Mouse (Mus musculus): ENCODE results near the gene Atp7b.

Atp7b gene

DNA sequence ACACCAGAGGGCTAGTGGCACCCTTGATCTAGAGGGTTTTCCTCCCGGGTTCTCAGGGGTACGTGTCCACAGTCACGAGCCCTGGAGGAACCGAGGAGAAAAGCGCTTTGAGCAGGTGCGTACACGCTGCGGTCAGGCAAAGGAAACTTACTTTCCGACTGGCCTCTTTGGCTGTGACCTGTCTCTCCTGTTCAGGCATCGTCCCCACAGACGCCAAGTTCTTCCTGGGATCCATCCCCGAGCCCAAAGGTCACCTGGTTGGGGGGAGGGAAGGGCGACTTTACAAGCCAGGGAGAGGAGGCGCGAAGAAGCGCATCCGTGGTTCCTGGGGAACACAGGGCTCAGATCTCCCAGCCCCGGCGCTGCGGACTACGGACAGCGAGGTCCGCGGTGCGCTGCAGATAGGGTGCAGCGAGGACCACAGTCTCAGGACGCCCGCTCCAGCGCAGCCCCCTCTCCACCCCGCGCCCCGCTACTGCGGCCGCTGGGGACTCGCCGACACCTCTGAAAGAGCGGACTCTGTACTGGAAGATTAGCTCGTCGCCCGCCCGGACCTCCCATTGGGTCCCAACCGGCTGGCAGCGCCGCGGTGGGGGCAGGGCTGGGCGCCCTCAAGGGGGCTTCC, at the start of gene Atp7b:
Gene Atp7b (minus strand): TSS at position 485 of the 625 bp plus-strand sequence.
- peak; percentile 21 to 35 for DNase-seq (ENCODE audit: low spot score in 2 of 2)

DNA sequence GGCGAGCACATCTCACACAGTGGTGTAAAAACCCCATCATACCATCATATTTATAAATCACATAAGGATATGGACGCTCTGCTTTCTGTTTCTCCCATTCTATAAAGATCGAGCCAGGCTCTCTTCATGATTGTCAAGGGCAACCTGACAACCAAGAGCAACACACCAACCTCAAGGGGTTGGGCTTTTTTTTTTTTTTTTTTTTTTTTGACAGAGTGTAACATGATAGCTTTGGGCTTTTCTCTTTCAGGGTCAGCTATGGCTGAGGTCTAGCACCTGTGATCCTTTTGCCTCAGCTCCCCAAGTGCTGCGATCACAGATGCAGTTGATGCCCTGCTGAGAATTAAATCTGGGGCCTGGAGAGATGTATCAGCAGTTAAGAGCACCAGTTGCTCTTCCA, 46.9 kb upstream of the Atp7b start:
- DNase-seq (ENCODE audit: low spot score in 2 of 2) = no peak

DNA sequence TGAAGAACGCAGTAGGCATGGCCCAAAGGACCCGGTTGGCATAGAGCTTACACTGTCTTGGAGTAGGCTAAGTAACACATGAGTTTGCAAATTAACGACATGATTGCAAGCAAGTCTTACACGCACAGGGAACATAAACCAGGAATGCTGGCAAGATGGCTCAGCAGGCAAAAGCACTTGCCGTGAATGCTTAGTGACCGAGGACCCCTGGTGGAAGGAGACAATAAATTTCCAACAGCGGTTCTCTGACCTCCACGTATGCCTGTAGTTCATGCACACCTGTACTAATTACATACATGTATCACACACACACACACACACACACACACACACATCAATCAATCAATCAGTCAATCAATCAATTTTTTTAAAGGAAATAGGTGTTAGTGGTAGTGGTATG, 31.5 kb upstream of the Atp7b start:
- no peak for DNase-seq (ENCODE audit: low spot score in 2 of 2)

DNA sequence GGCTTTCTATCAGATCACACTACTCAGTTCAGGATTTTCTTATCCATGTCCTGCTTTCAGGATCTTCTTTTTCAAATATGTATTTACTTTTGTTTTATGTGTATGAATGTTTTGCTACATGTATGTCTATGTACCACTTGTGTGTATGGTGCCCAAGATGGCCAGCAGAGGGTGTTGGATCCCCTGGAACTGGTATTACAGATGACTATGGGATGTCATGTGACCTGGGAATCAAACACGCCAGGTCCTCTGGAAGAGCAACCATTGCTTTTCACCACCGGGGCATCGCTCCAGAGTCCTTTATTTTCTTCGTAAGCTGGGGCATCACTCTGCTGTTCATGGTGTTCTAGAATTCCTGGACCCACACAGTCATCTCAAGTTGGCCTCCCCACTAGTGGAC, 29.1 kb upstream of the Atp7b start:
- no peak for DNase-seq (ENCODE audit: low spot score in 2 of 2)

DNA sequence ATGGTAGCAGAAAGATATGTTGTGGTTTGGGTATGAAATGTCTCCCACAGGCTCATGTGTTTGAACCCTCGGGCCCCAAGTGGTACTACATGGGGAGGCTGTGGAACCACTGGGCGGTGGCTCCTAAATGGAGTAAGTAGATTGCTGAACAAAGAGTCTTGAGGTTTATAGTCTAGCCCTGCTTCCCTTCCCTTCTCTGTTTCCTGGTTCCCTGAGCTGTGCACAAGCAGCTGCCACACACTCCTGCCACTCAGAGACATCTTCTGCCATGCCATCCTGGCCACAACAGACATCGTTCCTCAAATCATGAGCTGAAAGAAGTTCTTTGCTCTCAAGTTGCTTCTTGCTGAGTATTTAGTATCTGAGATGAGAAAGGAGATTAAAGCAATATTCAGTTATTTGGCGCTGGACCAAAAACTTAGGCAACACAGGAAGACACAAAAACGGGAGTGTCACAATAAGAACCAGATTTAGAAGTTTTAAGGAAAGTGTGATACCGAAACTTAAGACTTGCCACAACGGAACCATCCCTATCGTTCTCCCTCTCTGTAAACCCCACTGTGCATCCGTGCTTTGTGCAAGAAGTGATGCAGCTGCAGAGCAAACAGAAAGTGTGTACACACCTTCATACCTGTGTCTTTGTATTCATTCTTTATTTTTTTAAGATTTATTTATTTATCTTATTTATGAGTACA, 19.4 kb upstream of the Atp7b start:
- no peak for DNase-seq (ENCODE audit: low spot score in 2 of 2)

DNA sequence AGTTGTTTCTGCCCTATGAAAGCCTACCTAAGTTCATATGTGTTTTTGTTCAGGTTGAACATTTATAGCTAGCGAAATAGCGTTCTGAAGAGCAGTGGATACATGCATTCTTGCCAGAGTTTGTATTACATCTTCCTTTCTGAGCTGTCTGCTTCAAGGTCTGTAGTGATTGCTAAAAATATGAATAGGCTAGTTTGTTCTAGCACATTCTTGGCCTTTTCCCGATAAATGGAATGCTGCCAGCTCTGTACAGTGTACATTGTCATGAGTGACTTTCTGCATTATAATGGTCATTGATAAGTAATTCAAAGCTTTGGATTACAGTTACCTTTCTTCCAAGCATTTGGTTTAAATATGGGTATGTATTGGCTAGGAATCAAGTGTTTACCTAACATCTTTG, 1.0 kb upstream of the Atp7b start:
- DNase-seq (ENCODE audit: low spot score in 2 of 2) = no peak

DNA sequence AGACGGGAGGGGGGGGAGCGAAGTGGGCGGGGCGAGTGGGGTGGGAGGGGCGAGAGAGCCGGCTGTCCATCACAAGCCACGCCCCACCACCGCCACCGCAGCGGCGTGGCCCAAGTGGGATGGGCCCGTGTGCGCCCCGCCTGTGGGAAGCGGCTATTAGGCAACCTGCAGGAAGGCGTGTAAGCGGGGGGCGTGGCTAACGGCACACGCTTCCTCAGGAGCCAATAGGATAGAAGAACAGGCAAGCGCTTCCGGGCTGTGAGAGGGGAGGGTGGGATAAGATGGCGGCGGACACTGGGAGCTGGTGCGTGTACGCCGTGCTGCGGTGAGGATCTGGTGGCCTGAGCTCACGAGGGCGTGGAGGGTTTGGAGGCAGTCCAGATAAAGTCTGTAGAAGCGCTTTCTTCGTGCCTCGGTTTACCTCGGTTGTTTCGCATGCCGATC, 363 bp upstream of the Atp7b start, which contains the start of gene Alg11:
Gene Alg11 (plus strand): TSS at position 276 of the 444 bp plus-strand sequence.
- DNase-seq (ENCODE audit: low spot score in 2 of 2) = peak; percentile 94 to 96

DNA sequence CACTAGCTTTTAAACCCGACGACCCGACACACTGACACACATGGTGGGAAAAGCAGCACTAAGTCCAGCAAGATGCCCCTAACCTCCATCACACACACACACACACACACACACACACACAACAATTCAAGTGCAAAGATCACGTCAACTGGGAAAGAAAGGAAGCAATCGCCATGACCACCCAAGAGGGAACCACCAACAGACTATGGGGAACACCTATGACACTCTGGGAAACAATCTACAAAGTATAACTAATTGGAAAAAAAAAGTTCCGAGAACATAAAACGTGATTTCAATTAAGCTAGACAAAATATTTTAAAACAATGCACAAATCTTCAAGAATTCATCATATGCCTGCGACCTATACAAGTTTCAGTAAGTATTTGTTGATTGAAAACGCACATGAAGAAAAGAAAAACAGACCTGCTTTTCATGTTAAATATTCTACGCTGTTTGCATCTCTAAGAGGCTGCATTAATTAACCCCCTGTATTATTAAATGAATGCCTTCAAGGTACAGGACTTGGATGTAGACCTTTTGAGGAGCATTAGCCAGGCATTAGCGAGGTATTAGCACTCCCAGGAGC, 859 bp downstream of the Atp7b start:
- no peak for DNase-seq (ENCODE audit: low spot score in 2 of 2)

DNA sequence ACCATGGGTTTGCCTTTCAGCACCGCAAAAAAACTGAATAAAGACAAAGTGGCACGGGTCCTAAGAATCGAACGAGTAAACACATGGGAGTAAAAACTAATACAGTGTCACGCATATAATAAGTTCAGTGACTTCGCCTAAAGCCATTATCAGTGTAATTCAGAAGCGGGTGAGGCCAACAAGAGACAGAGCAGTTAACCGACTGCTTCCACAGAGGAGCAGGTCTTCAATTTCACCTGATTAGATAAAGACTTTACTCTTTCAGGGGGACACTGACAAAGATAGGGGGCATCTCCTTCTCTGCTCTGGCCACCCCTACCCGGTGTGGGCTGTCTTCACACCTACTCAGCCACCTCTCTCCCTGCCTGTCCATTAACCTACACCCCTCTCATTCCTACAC, 1.7 kb downstream of the Atp7b start:
- no peak for DNase-seq (ENCODE audit: low spot score in 2 of 2)

DNA sequence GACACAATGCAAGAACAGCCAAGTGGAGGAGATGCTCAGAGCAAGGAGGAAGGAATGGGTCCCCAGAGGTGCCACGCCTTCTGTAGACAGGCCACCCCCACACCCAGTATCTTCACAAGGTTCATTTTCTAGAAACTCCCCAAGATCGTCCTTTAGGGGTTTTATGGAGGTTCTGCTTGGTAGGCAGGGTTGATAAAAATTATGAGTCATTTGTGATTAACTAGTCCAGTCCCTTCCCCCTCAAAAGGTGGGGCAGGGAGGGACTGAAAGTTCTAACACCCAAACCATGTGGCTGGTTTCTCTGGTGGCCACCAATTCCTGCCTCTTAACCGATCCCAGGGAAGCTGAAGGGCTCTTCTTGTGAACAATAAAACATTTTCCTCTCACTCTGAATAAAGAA, 3.3 kb downstream of the Atp7b start:
- DNase-seq (ENCODE audit: low spot score in 2 of 2) = no peak

DNA sequence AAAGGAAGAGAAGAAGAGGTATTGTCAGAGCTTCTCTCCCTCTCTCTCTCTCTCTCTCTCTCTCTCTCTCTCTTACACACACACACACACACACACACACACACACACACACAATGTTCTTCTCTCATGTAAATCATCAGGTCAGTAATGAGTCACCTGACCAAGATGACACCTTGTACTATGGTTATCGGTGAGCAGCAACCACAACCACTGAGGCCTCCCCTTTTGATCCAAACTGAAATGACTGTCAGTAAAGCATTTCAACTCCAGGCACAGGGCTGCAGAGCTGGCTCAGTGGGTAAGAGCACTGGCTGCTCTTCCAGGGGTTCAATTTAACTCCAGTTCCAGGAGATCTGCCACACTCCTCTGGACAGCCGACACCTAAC, 4.6 kb downstream of the Atp7b start:
- DNase-seq (ENCODE audit: low spot score in 2 of 2) = no peak

DNA sequence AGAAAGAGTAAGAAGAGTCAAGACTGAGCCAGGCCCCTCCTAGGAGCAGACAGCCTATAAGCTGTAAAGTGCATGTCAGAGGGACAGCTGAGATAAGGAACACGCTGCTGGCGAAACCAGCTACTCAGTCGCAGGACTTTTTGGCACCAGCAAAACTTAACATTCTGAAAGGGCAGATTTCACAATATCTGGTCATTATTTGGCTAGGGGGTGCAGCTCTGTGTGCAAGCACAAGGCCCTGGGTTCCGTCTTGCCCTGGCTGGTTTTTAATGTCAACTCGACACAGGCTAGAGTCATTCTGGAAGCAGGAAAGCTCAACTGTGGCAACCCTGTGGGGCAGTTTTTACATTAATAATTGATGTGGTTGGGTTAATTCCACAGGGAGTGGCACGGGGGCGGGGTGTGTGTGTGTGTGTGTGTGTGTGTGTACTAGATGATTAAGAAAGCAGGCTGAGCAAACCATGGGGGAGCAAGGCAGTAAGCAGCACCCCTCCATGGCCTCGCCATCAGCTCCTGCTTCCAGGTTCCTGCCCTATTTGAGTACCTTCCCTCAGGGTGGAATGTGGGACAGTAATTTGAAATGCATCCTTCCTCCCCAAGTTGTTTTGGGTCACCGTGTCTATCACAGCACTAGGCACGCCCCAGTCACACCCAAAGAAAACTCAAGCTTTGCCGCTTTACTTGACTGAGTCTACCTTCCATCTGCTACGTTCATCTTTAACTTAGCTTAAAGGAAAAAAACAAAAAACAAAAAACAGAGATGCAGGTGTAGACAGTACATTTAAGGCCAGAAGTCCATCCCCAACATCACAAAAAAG, 5.2 kb downstream of the Atp7b start:
- no peak for DNase-seq (ENCODE audit: low spot score in 2 of 2)

DNA sequence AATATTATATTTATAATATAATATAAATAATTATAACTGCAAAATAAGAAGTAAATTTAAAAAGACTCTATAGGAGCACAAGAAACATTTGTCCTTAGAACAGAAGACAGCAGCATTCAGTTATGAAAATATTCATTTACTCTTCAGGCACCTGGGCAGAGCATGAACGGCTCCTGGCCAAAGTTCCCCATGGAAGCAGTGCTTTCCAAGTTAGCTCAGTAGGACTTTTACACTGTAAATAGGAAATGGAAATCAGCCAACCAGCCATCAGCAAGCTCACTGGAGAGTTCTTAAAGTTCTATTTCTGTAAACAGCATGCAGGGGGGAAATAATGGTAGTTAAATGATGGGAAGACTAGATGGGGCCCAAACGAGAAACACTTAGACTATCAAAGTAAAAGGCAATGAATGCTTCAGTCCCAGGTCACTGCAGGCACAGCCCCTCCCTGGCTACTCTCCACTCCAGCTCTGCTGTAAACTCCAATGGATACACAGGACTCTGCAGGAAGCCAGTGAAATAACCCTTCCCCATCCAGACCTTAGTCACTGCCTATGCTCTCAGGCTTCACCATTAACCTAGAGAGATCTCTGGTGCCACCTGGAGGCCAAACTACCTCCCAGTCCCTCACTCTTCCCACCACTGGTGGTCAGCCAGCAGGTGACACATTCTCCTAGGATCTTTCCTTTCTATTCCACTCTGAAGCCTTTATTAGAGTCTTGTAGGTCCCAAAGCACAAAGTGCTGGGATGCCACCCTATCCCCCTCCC, 12.2 kb downstream of the Atp7b start:
- DNase-seq (ENCODE audit: low spot score in 2 of 2) = peak; percentile 9 to 18

DNA sequence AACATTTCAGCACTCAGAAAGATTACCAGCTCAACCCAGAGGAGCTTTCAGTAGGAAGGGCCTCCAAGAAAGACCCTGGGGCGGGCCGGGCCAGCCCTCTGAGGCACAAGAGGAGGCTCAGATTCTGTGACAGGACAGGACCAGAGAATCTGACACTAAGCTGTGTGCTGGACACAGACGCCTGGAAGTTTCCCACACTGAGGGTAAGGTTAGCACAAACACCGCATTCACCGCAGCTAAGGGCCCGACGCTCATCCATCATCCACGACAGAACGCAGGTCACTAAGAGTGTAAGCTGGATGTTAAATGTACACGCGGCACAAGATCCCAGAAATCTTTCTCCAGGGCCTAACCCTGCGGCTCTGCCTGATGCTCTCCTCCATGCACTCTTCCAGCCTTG, 16.4 kb downstream of the Atp7b start:
- no peak for DNase-seq (ENCODE audit: low spot score in 2 of 2)

DNA sequence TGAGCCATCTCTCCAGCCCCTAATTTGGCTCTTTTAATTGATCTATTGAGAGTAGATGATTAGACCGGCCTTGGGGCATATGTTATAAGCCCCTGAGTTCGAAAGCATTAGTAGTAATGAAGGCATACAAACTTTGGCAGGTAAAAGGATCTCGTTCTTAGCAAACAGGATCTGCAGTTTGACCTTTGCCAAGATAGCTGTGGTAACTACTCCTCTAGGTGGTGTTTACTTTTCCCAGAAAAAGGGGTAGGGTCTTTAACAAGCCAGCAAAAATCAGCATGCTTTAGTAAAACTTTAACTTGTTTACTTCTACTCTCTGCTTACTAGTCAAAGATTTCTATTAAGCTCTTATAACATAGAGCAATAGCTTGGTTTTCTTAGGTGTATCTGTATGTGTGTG, 17.6 kb downstream of the Atp7b start:
- DNase-seq (ENCODE audit: low spot score in 2 of 2) = no peak

DNA sequence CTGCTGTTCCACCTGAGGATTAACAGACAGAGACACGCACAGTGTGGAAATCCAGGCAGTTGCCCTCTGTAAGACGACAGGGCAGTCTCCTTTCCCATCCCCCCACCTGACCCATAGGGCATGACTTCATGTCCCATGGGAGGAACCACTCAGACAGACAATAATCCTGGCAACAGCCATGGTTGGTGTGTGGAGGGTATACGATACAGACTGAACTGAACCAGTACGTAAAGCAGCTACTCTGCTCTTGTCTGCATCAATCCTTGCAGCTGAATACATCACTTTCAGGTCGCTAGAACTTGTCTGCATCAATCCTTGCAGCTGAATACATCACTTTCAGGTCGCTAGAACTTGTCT, 20.0 kb downstream of the Atp7b start:
- DNase-seq (ENCODE audit: low spot score in 2 of 2) = no peak

DNA sequence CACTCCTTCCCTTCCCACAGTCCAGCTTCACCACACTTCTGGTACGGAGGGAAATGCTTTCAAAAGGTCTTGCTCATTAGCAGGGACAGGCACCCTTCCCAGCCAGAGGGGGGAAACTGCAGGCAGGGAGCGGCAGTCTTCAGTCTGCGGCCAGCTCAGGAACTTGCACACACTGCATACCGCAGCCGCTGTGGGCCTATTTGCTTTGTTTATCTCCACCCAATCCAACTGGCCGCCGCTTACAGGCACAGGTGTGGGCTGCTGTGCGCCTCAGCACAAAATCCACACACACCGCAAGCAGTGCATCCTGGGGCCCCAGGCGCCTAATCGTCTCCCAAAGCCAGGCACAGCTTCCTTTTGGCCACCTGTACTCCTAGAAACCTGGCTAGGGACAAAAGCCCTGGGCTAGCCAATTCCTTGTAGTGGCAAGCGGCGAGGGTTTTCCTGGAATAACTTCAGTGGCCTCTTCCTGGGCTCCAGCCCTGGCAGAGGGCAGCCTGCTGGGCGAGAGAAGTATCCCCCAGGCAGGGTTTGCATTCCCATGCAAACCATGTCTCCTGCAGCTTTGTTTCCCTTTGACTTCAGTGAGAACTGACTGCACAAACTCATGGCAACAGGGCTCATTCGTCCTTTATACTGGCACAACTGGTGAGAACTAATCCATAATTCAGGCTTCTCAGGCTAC, 20.5 kb downstream of the Atp7b start:
- no peak for DNase-seq (ENCODE audit: low spot score in 2 of 2)

DNA sequence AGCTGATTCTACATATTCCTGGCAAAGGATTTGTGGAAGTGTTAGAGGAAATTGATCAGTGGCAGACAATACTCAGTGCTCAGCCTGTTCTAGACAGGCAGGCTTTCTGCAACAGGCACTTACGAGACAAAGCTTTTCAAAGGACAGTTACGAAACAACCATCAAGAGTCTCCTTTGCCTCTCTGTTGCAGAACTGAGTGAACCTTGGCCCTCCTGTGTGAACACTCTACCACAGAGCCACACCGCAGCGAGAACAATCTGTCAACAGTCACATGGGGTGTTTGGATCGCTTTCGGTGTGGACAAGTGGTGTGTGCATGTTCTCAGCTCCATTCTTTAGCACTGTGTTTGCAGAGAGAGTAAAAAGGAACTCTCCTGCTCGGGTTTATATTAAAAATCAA, 23.1 kb downstream of the Atp7b start:
- no peak for DNase-seq (ENCODE audit: low spot score in 2 of 2)

DNA sequence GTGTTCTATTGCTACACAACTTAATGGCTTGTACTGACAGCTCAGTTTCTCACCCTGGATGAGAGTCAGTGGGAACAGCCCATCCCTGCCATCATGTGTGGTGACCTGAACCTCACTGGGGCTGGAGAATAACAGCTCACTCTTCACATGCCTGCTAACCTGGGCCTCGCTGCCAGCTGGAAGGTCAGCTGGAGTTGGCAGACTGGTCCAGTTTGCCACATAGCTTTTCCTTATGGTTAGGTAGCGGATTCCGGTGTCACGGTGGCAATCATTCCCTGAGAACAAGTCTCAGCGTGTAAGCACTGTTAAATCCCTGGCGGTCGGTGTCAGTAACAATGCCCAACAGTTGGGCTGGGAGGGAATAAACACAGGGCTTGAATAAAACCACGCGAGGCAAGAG, 24.0 kb downstream of the Atp7b start:
- DNase-seq (ENCODE audit: low spot score in 2 of 2) = no peak

DNA sequence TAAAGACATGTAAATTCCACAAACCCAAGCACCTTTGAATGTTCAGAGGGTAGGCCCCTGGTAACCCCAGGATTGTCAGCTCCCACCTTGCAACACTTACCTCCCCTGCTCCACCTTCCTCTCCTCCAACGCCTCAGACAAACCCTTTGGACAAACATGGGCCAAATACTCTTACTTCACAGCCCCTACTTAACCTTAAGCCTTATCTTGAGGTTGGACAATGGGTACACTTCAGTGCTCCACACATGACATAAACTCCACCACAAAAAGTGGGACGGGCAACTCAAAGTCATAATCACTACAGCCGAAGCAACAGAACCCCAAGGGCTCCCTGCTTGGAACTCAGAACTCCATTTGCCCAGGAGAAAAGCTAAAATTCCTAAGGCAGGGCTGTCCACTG, 29.1 kb downstream of the Atp7b start:
- DNase-seq (ENCODE audit: low spot score in 2 of 2) = no peak

DNA sequence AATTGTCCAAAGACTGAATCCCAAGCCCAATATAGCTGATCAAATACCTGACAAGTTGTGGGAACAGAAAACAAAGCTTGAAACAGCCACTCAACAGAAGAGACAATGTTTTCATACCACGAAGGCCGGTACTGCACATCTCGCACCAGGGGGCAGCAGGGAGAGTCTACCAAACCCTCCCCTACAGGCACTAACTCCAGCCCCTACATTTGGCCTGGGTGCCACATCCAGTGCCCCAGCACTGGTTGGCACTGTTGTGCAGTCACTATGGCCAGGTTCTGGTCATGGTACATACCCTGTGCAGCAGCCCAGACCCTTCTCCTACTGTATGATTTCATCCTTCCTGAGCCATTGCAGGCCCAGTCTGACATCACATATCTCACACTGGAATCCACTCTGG, 31.1 kb downstream of the Atp7b start:
- no peak for DNase-seq (ENCODE audit: low spot score in 2 of 2)
